Mouse (Mus musculus) adipocyte (in vitro differentiated cells): ENCODE measurements around the gene Cebpb.
A peak's percentile ranks its signal among the peaks of the same experiment; 100 is the strongest.

Source experiments
- DNase-seq: peaks from one replicate; pipeline ENCODE4 v3.0.0-alpha.2; 2016; ENCODE audit warnings: low spot score

The Cebpb gene

DNA sequence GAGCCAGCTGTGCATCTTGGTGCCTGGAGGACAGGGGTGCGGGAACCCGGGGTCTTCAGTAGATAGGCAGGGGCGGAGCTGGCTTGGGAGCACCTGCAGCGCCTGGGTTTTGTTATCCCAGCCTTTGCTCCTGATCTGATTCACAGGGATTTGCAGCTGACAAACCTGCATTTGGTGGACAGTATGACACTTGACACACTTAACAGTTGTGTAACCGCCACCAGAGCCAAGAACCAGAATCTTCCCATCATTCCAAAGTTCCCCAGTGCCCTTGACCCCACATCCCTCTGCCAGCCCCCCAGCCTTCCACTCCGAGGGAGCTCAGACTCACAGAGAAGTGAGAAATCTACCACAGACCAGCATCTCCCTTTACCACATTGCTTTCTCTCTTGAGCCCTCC lies 33.8 kb downstream of the Cebpb start:
- DNase-seq: peak; percentile 57

DNA sequence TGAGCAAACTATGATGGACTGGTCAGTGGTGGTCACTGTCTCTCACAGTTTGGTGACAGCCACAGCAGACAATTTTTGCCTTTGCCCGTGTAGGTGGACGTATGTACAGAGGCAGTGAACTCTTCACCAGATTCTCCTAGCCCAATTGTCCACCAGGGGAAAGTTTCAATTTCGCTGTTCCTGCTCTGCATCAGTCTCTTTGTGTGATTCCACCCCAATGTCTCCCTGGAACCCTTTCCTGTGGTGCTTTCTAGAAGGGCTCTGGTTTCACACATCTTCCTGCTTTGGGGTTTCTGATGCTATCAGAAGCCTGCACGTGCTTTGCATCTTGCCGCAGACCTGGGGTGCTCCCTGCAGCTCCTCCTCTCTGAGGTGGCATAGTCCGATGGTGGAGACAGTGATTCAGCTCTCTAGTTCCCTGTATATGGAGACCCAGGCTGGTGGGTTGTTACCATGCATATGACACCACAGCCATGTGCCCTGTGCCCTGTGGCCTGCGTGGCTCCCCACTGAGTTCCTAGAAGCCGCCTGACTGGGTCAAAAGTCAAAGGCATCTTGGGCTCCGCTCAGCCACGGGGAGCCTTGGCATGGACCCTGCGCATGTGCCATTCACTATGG lies 35.0 kb downstream of the Cebpb start:
- DNase-seq: no peak

DNA sequence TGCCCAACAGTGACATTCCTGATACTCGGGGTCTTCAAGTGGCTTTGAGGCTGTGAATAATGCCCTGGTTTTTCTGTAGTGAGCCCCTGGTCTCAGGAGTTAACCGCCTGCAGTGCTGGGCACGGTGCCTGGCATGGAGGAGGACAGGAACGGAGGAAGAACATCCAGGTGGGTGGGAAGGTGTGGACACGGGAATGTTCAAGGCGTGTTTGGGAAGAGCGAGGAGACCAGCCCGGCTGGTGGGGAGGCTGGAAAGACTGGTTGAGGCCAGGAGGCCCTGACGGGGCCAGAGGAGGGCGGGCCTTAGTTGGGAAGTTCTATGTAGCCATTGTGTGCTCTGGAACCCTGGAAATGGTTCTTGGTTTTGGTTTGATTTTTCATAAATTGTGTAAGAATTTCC lies 37.2 kb downstream of the Cebpb start:
- DNase-seq: no peak

DNA sequence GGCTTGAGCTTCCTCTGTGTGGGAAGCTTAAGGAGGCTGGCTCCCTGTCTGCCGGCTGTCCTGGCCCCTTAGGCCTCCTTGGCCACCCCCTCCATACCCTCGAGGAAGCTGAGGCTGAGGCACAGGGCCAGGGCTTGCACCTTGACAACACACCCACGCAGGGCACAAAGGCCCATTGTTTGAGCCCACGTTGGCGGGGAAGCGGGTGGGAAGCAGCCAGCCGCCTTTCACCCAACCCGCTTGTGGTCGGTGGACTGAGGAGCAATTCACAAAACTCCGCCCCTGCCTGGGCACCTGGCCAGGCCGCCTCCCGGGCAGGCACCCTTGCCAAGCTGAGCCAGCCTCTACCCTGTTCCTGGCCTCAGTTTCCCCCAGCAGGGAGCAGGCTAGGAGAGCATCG lies 38.4 kb downstream of the Cebpb start:
- DNase-seq: peak; percentile 48

DNA sequence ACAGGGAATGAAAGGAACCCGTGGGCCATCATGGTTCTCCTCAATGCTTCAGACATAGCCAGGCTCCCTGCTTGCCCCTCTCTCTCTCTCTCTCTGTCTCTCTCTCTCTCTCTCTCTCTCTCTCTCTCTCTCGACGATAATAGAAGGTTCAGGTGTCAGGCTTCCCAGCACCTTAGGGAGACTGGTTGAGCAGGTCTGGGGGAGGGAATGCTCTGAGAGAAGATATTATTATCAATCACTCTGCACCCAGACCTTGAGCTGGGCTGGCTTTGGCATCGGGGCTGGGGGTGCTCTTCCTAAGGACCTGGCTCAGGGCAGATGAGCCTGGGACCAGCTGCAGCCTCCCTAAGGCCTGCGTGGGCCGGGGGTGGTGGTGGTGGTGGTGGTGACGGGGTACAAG lies 41.3 kb downstream of the Cebpb start:
- DNase-seq: no peak

DNA sequence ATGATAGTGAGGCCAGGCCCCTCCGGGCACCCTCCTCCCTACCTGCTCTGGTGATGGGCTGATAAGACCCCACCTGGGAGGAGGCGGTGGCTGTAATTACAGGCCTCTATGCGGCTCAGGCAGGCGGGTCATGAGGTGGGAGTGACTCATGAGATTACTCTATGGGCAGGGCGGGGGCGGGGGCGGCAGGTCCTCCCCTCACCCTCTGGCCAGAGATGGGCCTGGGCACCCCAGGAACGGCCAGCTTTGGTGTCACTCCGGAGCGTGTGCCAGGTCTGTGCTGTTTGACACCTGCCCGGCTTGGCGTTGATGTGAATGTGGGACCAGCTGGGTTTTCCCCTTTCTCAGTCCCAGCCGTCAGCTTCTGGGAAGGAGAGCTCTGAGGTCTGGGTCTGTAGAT lies 42.4 kb downstream of the Cebpb start:
- DNase-seq: no peak

DNA sequence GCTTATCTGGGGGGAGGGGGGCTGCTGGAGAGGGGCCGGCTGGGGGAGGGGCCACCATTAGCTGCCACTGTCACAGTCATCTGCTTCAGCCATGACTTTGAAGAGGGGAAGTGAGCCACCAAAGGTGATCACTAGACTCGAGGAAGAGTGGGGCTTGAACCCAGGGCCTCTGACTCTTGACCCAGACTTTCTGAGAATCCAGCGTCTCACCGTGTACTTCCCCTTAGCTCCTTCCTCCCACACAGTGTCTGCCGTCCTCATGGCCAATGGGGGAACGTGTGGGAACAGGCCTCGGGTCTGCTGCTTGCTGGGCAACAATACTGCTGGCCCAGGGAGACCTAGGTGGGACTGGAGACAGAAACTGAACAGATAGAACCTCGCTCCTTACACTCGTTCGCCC lies 46.1 kb downstream of the Cebpb start:
- DNase-seq: no peak

DNA sequence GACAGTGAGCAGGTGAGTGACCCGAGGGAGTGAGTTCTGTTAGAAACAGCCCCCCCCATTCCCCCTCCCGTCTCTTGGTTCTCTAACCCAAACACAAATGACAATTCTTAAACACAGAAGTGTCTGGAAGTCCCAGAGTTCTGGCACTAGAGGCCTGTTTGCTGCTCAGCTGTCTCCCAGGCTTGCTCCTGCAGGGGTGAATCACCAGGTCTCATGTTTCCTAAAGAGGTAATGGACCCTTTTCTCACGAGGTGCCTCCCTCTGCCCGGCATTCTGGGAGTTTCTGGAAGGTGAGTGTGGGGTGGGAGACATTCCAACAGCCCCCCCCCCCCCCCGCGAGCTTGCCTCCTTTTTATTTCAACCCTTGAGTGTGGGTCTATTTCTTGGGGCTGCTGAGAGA lies 50.3 kb downstream of the Cebpb start:
- DNase-seq: no peak
